Mouse (Mus musculus) kidney, adult 2 months (tissue): Measurements from ENCODE around the gene Hist1h3c. TPM values are rescaled to one million over a fixed set of nuclear protein-coding genes. Genes with fewer than 3 reads are reported as not detected.
A peak's percentile ranks its signal among the peaks of the same experiment; 100 is the strongest.

Experiments used
- DNase-seq: peaks from one replicate; pipeline ENCODE4 v3.0.0; 2021
- H3K27ac ChIP-seq: fragments of 200-500 bp; 2 replicates; pipeline ENCODE4 v1.5.1; 2012; ENCODE audit warnings: low read depth, low read length, control low read depth, inconsistent platforms; ENCODE audit not compliant: insufficient read depth
- H3K27me3 ChIP-seq: fragments of 200-500 bp; replicated peaks from 2 replicates; pipeline ENCODE4 v1.6.1; 2012; ENCODE audit warnings: mild to moderate bottlenecking, moderate library complexity, low read length, inconsistent platforms; ENCODE audit not compliant: control insufficient read depth, insufficient read depth
- H3K36me3 ChIP-seq: fragments of 200-500 bp; 2 replicates; pipeline ENCODE4 v1.6.1; 2012; ENCODE audit warnings: mild to moderate bottlenecking, moderate library complexity, low read length, inconsistent platforms; ENCODE audit not compliant: control insufficient read depth, insufficient read depth
- H3K4me1 ChIP-seq: fragments of 200-500 bp; 2 replicates; pipeline ENCODE4 v1.6.1; 2011; ENCODE audit warnings: low read length; ENCODE audit not compliant: control insufficient read depth, insufficient read depth
- H3K4me3 ChIP-seq: fragments of 200-500 bp; 2 replicates; pipeline ENCODE4 v1.5.1; 2011; ENCODE audit warnings: mild to moderate bottlenecking, low read depth, low read length, control low read depth; ENCODE audit not compliant: insufficient read depth
- CTCF ChIP-seq: fragments of 200-500 bp; conservative IDR thresholded peaks from 2 replicates; pipeline ENCODE4 v1.5.1; 2011; ENCODE audit warnings: low read depth, mild to moderate bottlenecking, control low read depth, low read length, moderate library complexity, mixed read lengths; ENCODE audit not compliant: insufficient read depth, insufficient read length
- POLR2A ChIP-seq: fragments of 200-500 bp; IDR thresholded peaks from one replicate; pipeline ENCODE4 v1.6.1; 2011; ENCODE audit warnings: low read depth, low read length, control low read depth
- WGBS: fragments of 180-500 bp; shearing (Covaris S2); methylation state at CpG from one replicate; pipeline ENCODE4 v1.1.7; 2018; 5-methylcytosine and 5-hydroxymethylcytosine counted together
- polyA plus RNA-seq: library from polyadenylated mRNA; depleted of rRNA; stranded (reverse); fragments of >200 nt; gene quantifications from 2 replicates; pipeline ENCODE4 v1.2.3, GENCODE M21; 2012

The Hist1h3c gene
- polyA plus RNA-seq, 1 experiment = 0.39 TPM

DNA sequence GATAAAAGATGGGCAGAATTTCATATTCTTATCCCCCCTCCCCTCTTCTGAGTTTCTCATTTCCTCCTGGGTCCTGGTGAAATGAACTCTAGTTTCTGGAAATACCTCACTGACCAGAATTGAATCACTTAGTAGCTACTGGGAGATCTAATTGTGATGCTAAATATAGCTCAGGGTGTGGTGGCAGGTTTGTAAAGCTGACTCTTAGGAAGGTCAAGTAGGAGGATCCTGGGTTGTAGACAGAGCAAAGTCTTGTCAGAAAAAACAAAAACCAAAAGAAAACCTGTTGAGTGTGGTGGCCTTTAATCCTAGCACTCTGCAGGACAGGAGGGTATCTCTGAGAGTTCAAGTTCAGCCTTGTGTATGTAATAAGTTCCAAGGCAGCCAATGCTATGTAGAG lies 3.4 kb downstream of the Hist1h3c start:
- no peak for DNase-seq
- Histone ChIP-seq H3K27ac (no peak overlapping the region), H3K4me1 (peaks cover 7% of the 10 kb centered on the region; the same call in 1 of the 2 replicates), H3K4me3 (no peak overlapping the region), H3K27me3 (no peaks in the 10 kb centered on the region), H3K36me3 (peaks cover 3% of the 10 kb centered on the region; the same call in 1 of the 2 replicates)
- TF ChIP-seq POLR2A (no peak), CTCF (no peak)

GRCm38 (mm10) chr13:23740910-23741309 lies 4.5 kb downstream of the Hist1h3c start:
- no peaks in the 10 kb centered on the region for H3K27me3 ChIP-seq
- peaks cover 5% of the 10 kb centered on the region; the same call in 1 of the 2 replicates for H3K4me1 ChIP-seq
- DNase-seq = no peak
- no peak overlapping the region for H3K27ac ChIP-seq
- peaks cover 3% of the 10 kb centered on the region; the same call in 1 of the 2 replicates for H3K36me3 ChIP-seq
- no peak overlapping the region for H3K4me3 ChIP-seq
- TF ChIP-seq POLR2A (no peak), CTCF (no peak)
- WGBS = 55% methylated on average over 5 of the region's 5 CpGs

DNA sequence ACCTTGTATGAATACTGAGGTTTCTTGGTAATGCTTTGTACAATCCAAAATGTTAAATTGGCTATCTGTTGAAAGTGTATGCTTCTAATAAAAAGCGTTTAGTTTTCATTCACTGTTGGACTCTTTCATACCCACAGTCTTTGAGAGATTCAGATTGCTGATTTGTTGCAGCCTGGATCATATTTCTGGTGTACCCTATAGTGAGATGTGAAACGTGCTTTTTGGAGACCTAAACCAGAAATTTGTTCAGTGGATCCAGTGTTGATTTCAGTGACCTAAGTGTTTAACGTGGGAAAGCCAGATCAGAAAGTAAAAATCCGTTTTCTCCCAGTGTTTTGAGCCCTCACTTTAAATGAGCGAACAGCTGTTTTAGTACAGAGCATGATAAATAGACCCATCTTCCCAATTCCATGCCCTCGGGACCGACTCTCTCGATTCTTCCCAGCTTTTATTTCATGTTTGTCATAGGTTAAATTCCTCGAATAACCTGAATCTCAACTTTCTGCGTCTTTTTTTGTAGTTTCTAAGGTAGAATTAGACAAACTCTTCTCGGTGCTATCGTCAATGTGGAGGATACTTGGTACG lies 5.1 kb downstream of the Hist1h3c start:
- TF ChIP-seq POLR2A = no peak
- no peak for TF ChIP-seq CTCF
- H3K27ac ChIP-seq = peak overlapping the region; percentile 97
- no peaks in the 10 kb centered on the region for H3K27me3 ChIP-seq
- DNase-seq = no peak
- H3K4me3 ChIP-seq = peak overlapping the region; percentile 69
- peaks cover 3% of the 10 kb centered on the region; the same call in 1 of the 2 replicates for H3K36me3 ChIP-seq
- 17% methylated on average over 13 of the region's 13 CpGs for WGBS
- H3K4me1 ChIP-seq = peaks cover 4% of the 10 kb centered on the region; the same call in 1 of the 2 replicates

- Histone ChIP-seq H3K4me3 (peak overlapping the region; percentile 69), H3K4me1 (peaks cover 4% of the 10 kb centered on the region; the same call in 1 of the 2 replicates), H3K36me3 (peaks cover 3% of the 10 kb centered on the region; the same call in 1 of the 2 replicates), H3K27ac (peak overlapping the region; percentile 97), H3K27me3 (no peaks in the 10 kb centered on the region)
- DNase-seq = no peak
- no peak for TF ChIP-seq POLR2A
- TF ChIP-seq CTCF = no peak
- whole genome bisulfite sequencing = under 1% methylated on average over 14 of the region's 14 CpGs
Measured at GRCm38 (mm10) chr13:23739922-23740252, 5.5 kb downstream of the Hist1h3c start.

- DNase-seq = peak; percentile 99
- H3K36me3 ChIP-seq = peaks cover 3% of the 10 kb centered on the region; the same call in 1 of the 2 replicates
- no peaks in the 10 kb centered on the region for H3K27me3 ChIP-seq
- H3K4me1 ChIP-seq = peaks cover 4% of the 10 kb centered on the region; the same call in 1 of the 2 replicates
- H3K4me3 ChIP-seq = peak overlapping the region; percentile 69
- under 1% methylated on average over 39 of the region's 39 CpGs for WGBS
- TF ChIP-seq POLR2A (peak; percentile 70), CTCF (no peak)
- H3K27ac ChIP-seq = peak overlapping the region; percentile 98
Measured at GRCm38 (mm10) chr13:23739069-23739921, 6.1 kb downstream of the Hist1h3c start.

- Histone ChIP-seq H3K27ac (peak within 1 kb of the TSS; percentile 98), H3K4me3 (peak within 1 kb of the TSS; percentile 69), H3K36me3 (peaks cover 3% of the 10 kb centered on the region; the same call in 1 of the 2 replicates), H3K27me3 (no peaks in the 10 kb centered on the region), H3K4me1 (peaks cover 4% of the 10 kb centered on the region; the same call in 1 of the 2 replicates)
- WGBS = under 1% methylated on average over 38 of the region's 38 CpGs
- DNase-seq = peak; percentile 94
- peak; percentile 91 for TF ChIP-seq POLR2A
- TF ChIP-seq CTCF = no peak
Measured at GRCm38 (mm10) chr13:23738677-23739068, 6.7 kb downstream of the Hist1h3c start, which contains the start of gene Hist1h1c. TSS of gene Hist1h1c (plus strand) at chr13:23738808.

- WGBS = 28% methylated on average over 4 of the region's 4 CpGs
- Histone ChIP-seq H3K36me3 (peaks cover 3% of the 10 kb centered on the region; the same call in 1 of the 2 replicates), H3K27me3 (no peaks in the 10 kb centered on the region), H3K4me1 (peaks cover 4% of the 10 kb centered on the region; the same call in 1 of the 2 replicates), H3K27ac (peak overlapping the region; percentile 98), H3K4me3 (no peak overlapping the region)
- DNase-seq = no peak
- no peak for TF ChIP-seq CTCF
- TF ChIP-seq POLR2A = no peak
Measured at GRCm38 (mm10) chr13:23738041-23738440, 7.4 kb downstream of the Hist1h3c start.
